Mouse (Mus musculus): ENCODE results near the gene Tnfrsf25. TPM values are rescaled to one million over a fixed set of nuclear protein-coding genes. Genes with fewer than 3 reads are reported as not detected.

The Tnfrsf25 gene
- total RNA-seq (2021): 1 to 10 TPM; 1.0 to 1.8 TPM
- long read RNA-seq, experiment 1: 0 reads
- long read RNA-seq, experiment 2: 0 reads

DNA sequence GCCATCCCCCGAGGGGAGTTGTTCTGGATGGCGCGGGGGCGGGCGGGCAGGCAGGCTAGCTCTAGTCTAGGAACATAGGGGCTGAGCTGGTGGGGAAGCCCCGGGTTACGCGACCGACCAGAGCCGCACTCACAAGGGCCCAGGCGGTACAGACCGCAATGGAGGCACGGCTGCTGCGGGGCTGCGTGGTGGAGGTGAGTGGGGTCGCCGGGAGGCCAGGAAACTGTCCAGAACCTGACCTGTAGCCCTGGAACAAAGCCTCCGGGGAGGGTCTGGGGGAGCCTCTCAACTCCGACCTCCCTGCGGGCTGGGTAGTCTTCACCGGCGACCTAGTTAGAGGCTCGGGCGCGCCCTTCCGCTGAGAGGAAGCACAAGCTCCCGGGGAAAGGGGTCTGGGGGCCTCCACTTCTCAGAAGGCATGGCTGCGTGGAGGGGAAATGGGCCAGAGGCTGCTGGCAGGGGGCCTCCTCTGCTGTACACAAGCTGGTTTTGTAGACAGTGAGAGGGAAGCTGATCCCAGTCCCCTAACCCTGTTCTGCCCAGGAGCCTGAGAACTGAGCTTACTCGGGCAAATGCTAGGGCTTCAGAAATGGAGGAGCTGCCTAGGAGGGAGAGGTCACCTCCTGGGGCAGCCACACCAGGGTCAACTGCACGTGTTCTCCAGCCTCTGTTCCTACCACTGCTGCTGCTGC lies at the start of gene Tnfrsf25:
Gene Tnfrsf25, plus strand, starts transcription at position 14 of the 692 bp plus-strand sequence.
- no peak for DNase-seq (ENCODE audit: low spot score)

DNA sequence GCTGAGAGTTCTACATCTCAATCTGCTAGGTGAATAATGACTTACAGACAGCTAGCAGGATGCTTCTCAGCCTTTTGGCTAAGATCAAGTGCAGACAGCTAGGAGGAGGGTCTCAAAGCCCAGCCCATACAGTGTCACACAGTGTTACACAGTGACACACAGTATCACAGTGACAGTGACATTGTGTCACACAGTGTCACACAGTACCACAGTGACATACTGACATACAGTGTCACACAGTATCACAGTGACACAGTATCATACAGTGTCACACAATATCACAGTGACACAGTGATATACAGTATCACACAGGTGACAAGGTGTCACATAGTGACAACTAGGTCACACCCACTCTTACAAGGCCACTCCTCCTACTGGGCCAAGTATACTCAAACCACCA lies 48.5 kb upstream of the Tnfrsf25 start:
- DNase-seq (ENCODE audit: low spot score): no peak

DNA sequence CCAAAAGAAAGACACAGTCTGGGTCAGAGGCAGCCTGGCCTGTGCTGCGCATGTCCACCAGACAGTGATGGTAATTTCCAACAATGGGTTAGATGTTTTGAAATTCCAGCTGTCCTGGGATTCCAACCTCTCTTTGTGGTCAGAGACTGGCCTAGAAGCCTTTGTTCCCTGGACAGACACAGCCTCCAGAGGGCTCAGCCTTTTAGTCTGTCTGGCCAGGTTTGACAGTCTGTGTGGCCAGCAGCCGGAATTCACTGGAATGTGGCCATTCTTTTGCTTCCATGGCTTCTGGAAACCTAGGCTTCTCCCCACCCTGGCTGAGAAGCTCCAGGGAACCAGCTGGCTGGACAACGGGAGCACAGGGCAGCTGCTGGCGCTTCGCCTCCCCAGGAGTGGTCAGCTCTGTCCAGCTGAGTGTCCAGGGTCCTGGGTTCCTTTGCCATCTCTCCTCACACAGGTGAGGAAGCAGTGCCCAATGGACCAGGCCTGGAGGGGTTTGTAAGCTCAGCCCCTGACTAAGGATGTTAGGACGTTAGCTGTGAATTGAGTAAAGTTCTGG lies 47.5 kb upstream of the Tnfrsf25 start:
- peak; percentile 59 for DNase-seq (ENCODE audit: low spot score)

DNA sequence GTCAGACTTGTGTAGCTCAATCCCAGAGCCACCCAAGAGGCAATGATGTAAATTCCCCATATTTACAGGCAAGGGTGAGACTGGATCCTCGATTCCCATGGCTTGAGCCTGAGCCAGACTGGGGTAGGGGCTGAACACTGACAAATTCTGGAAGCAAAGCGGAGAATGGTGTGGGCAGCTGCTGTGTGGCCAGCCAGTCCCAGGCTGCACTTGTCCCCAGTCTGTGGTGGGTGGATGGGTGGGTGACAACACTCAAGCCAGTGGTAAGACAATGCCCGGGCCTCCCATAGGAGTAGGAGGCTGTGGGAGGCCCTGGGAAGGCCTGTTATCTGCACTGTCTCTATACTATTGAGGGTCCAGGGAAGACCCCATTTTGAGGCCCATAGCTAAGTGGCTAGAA lies 46.5 kb upstream of the Tnfrsf25 start:
- no peak for DNase-seq (ENCODE audit: low spot score)

DNA sequence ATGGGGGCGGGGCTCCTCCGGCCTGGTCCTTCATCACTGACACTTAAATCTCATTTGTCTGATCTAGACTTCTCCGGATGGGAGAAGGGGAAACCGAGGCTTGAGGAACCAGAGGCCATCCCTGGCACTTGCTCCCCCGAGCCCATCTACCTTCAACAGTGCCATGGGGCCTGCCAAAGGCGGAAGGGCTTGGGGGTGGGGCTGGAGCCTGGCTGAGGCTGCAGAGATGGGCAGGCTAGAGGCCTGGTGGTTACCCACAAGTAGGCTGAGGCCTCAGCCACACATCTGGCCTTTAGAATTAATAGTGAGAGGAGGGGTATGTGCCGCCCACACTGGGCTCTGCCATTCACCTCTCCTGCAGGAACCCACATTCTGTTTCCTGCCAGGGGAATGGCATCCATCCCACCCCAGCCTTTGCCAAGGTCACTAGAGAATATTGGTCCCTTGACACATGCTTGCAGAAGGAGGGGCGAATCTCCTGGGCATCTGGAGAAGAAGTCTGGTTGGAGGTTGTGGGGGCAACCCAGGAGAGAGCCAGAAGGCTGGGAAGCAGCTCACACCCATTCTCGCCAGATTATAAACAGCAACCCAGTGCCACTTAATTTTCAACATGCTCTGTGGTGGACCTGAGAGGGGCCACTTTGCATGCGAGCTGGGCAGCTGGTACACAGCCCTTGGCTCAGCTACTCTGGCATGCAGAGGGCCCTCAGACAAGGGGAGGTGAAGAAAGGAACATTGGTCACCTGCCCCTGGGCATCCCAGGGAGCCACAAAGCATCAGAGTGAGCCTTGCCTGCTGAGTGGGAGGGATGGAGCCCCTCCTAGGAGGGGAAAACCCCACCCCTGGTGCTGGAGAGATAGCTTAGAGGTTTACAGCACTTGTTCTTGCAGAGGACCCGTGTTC lies 45.0 kb upstream of the Tnfrsf25 start:
- no peak for DNase-seq (ENCODE audit: low spot score)

DNA sequence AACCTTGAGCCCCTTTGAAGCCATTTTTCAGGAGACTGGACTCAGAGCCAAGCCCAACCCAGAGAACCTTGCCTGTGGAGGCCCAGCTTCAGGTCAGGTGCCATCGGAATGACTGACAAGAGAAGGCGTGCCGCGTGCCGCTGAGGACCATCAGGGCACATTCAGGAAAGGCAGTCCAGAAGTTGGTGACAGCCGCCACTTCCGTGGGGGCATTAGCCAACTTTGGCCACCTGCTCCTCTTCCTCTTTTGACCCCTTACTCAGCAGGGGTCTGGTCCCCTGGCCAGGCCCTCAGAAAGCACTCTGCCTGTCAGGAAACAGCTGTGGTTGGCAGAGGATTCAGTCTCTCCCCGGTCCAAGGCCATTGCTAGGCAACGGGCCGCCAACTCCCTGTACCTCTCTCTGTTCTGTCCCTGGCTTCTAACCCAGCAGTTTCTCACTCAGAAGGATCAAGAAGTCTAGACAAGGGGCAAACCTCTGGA lies 43.6 kb upstream of the Tnfrsf25 start, which contains the start of gene Plekhg5:
Gene Plekhg5, plus strand, starts transcription at position 378 of the 481 bp plus-strand sequence.
- peak; percentile 56 for DNase-seq (ENCODE audit: low spot score)

DNA sequence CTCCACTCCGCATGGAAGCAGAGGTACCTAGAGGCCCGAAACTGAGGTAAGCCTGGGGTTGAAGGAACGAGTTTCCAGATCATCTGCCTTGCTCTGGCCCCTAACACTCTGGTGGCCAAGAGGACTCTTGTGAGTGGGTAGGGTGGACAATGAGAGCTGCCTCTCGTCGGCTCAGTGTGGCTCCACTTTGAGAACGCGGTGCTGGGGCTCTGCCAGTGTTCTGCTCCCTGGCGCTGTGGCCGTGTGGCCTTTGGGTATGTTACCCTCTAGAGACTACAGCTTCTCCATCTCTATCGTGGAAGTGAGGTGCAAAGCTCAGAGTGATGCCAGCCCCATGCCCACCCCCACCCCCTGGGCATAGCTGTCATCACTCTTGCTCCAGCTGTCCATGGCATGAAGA lies 43.1 kb upstream of the Tnfrsf25 start:
- DNase-seq (ENCODE audit: low spot score): no peak

DNA sequence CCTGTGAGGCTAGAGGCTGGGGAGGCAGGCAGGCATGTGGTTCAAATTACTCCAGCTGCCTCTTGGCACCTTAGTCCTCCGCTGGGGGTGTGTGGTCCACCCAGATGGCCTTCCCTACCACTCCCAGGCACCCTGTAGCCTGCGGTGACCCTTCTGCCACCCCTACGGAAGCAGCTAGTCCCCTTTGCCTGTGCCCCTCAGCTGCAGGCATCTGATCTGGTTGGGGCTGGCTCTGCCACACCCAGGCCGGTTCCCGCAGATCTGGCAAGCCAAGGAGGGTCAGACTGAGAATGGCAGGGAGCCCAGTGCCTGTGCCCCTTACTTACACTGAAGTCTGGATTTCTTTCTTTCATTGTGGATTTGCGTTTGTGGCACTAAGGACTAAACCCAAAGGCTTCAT lies 42.0 kb upstream of the Tnfrsf25 start:
- DNase-seq (ENCODE audit: low spot score): no peak

DNA sequence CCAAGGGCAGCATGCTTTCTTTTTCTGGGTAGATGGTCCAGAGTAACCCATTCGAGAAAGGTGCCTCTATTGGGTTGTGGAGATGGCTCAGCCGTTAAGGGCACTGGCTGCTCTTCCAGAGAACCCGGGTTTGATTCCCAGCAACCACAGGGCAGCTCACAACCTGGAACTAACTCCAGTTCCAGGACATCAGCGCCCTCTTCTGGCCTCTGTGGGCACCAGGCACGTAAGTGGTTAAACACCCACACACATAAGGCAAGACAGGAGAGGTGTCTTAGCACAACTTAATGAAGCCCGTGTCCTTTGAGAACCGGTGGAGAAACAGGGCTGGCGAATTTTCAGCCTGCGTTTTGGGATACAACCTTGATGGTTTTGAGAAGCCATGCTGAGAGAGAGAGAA lies 41.2 kb upstream of the Tnfrsf25 start:
- no peak for DNase-seq (ENCODE audit: low spot score)

DNA sequence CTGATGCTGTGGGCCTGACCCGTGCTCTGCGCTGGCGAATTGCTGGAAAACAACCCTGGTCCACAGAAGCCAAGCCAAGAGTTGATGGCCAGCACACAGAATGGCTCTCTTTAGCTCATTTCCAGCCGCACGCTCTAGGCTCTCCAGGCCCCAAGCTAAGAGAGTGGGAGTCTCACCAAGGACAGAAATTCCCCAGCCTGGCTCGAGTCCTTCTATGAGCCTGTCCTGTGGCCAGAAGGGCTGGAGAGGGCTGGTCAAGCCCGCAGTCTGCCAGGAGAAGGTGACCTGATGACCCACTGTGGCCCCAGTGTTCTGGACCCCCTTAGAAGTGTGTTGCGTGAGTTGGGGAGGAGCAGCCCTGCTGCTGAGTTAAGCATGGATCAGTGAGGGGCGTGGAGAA lies 38.5 kb upstream of the Tnfrsf25 start:
- DNase-seq (ENCODE audit: low spot score): no peak

DNA sequence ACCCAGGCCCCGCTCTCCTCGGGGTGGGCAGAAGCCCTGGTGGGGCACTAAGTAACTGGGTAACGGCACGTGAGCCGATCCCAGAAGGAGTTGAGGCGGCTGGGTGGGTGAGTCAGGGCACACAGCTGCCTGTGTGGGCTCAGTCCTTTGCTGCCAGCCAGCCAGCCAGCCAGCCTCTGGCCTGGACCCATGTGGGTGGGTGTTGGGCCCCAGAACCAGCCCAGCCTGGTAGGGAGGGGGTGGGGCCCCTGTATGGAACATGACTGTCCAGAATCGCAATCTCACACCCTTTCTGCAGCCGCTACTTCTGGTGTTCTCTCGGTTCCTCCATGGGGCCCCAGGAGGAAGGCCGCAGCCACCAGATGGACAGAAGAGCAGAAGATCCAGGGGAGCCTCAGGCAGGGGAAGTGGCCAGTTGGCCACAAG lies 37.6 kb upstream of the Tnfrsf25 start:
- peak; percentile 30 for DNase-seq (ENCODE audit: low spot score)

DNA sequence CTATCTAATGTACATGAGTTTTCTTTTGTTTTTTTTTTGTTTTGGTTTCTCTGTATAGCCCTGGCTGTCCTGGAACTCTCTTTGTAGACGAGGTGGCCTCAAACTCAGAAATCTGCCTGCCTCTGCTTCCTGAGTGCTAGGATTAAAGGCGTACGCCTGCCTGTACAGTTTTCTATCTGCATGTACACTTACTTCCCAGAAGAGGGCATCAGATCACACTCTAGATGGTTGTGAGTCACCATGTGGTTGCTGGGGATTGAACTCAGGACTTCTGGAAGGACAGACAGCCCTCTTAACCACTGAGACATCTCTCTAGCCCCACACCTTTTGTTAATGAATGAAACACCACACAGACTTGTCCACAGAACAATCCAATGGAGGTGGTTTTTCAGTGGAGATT lies 36.5 kb upstream of the Tnfrsf25 start:
- no peak for DNase-seq (ENCODE audit: low spot score)

DNA sequence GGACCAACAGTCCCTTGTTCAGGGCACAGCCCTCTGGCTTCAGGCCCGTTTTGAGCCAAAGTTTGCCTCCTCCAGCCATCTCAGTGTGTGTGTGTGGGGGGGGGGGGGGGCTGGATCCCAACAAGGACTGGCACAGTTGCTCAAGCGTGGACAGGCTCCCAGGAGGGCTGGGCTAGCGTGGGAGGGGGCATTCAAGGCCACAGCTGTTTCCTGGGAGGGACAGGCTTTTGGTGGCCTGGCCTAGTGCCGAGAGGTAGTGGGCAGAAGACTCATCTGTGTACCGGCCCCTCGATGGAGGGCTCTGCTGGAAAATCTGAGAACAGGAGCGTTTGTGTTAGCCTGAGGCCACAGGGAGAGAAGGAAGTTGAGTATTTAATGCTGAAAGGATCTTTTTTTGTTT lies 35.8 kb upstream of the Tnfrsf25 start:
- no peak for DNase-seq (ENCODE audit: low spot score)

DNA sequence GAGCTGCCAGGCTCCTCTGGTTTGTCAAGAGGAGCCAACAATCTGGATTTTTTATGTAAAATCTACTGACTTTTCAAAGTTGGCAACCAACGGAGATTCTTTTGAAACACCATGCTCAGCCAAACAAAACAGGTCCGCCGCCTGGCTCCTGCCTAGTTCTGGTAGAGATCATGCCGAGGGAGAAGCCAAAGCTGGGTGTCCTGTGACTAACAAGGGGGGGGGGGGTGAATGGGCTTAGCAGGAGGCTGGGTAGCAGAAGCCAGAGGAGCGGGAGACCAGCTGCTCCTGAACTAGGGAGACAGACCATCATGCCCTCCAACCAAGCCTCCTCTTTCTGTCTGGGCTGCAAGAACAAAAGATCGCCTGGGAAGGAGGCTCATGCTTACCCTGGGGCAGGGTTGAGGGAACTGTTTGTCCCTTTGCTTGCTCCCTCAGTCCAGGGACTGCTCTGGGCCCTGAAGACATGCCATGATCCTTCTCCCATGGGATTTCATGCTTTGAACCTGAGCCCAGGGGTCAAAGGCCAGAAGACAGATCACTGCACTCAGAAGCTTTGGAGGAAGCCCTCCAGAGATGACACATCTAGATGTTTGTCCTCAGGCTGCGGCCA lies 32.0 kb upstream of the Tnfrsf25 start:
- DNase-seq (ENCODE audit: low spot score): peak; percentile 45

DNA sequence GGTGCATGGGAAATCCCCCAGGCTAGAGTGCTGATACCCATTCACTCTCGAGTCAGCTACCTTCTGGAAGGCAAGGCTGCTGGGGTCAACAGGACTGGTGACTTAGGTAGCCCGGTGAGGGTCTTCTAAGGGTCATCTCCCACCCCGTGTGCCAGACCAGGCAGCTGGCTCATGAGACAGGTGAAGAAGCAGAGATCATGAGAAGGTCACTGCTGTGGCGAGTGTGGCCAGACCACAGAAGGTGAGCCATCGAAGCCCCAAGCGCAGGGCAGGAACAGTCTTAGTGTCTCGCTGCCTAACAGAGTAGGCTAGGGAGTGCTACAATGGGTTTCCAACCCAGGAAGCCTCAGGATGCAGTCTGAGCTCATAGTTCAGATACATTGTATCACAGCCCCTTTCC lies 31.1 kb upstream of the Tnfrsf25 start:
- DNase-seq (ENCODE audit: low spot score): no peak

DNA sequence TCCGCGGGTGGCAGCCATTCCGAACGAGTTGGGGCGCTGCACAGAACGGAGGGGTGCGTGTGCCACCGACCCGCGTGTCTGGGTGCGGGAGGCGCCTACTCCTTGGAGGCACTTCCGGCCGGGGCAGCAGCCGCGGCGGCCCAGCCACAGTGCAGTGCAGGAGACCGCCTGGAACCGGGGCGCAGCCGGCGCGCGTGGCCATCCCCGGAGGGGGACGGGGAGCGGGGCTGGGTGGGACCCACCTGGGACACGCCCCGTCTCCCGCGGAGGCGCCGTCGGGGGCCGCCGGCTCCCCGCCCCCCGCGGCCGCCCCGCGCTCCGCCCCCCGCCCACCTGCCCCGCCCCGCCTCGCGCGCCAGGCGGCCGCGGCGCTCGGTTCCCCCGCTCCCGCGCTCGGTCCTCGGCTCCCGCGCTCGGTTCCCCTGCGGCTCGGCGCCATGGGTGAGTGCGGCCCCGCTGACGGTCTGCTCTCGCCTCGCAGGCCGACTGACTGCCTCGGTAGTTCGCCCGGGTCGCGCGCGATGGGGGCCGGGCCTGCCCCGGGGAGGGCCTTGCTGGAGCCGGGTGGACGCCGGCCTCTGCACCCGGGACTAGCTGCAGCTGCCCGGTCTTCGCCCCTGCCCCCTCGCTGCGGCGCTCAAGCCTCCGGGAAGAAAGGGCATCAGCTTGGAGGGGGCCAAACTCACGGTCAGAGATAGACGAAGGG lies 29.1 kb upstream of the Tnfrsf25 start:
- DNase-seq (ENCODE audit: low spot score): peak; percentile 32

DNA sequence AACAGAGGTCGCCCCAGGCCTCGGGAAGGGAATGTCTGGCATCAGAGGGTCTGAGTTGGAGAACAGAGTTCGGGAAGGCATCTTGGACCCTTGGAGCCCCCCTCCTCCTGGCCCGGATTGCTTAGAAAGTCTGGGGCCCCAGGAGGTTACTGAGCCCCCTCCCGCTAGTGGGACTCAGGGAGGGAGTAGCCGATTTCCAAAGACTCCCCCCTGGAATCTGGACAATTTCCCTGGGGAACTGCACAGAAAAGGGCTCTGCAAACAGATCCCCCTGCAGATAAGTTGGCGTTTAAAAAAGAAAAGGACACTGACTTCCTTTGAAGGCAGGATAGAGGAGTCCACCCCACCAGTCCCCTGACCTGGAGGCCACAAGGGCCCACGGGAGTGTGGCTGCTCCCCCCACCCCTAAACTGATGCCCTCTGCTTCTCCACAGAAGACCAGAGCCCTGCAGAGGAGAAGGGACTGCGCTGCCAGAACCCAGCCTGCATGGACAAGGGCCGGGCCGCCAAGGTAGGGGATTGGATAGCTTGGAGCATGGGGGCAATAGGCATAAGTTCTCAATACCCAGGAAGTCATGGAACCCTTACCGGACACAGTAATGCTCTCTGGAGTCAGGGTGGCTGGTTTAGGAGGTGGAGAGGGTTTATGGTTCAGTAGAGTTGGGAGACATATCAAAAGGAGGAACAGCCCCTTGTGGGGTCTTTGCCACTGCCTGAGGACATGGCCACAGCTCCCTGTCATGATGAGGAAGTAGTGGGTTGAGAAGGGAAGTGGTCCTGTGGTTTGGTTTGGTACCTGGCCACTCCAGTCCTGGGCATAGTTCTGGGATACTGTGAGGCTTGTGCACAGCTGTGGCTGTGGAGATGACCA lies 28.3 kb upstream of the Tnfrsf25 start:
- no peak for DNase-seq (ENCODE audit: low spot score)

DNA sequence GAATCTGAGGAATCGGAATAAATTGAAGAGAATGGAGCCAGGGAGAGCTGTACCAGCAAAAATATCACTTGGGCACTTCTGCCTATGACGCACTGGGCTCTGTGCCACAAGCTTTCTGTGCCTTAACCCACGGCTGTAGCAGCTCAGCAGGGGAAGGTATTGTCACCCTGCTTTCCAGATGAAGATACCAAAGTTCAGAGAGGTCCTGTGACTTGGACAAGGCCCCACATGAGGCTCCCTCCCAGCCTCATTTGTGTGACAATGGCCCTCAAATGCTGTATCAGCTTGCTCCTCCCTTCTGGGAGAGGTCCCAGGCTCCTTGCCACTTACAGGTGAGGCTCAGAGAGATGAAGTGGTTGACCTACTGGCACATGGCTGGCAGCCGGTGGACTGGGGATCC lies 27.6 kb upstream of the Tnfrsf25 start:
- DNase-seq (ENCODE audit: low spot score): no peak

DNA sequence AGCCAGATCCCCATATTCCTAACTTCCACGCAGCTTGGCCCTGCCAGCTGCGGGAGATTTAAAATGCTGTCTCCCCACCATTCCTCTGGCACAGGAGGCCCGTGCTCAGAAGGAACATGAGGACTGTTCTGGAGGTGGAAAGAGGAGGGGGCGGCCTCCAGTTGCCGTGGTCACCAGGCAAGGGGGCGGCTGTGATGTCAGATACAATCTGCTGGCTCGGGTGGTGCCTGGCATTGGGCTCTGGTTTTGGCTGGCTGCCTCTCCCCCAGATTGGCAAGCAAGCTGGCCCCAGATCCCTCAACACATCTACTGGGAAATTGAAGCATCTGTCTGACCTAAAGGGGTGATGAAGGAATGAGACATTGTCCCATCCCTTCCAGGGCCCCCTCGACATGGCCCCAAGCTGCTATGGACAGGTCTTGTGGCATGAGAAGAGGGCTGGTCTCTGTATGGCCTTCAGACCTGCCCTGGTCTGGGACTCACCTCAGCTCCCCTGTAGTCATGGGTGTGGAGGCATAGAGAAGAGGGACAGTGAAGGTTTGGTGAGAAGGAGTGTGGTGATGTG lies 27.1 kb upstream of the Tnfrsf25 start:
- no peak for DNase-seq (ENCODE audit: low spot score)

DNA sequence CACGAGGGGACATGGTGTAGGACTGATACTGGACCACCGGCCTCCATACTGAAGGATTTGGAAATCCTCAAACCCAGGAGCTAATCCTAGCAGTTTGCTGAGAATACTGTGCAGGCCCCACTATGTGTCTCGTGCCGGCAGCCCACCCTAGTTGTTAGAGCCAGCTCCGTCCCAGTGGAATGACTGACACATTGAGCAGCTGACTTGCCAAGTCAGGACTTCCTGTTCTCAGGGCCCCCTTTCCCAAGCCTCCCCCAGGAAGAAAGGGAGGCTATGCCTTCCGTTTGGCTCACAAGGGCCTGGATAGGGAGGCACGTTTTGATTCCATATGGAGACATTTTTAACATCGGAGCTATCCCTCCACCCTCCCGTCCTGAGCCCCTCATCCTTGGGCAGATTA lies 25.5 kb upstream of the Tnfrsf25 start:
- no peak for DNase-seq (ENCODE audit: low spot score)
